Comparison of ENCODE assay signal across 24 mouse cellular contexts in the genomic region with DNA sequence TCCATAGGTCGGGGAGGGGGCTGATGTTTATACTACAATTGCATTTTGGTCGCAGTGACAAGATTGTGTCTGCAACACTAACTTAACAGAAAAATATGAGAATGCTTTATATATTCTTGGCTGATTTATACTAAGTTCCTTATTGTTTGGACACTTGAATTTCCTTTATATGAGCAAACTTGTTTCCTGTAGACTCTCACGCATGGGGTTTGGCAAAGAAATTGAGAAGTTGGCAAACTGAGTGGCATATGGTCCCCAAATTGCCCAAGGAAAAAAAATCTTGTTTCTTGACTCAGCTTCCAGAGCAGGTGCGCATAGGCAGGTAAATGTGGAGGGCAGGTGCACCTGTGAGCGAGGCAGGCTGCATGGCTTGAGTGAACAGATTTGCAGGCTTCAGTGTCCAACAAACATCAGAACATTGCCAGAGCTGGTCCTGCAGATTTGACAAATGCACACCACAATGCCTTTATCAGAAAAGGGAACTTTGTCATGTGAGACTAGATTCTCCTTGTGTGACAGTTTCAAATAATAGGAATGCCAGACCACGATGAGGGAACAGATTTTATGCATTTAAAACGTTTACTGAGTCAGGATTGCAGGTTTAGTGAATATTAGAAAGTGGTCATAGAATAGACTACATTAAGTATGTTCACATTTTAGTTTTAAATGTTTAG.
A peak's percentile ranks its signal among the peaks of the same experiment; 100 is the strongest.
DNase-seq lines count a peak whose midpoint lies in the region; ATAC-seq and TF ChIP-seq lines count a peak whose summit lies in the region.
"Had no signal": no experiment of that assay in that cellular context is flagged by ENCODE, and none has a peak within 500 bp of the region (broad histone marks: within the 10 kb centered on the region; RNA-seq: fewer than 3 reads in every experiment).

No protein-coding gene starts in this region.

- H3K4me3 ChIP-seq in hindbrain, postnatal 0 days (ENCODE audit: low read length) = no peak overlapping the region
- H3K4me3 ChIP-seq in hindbrain, embryonic 11.5 days (ENCODE audit: low read depth, low read length) = no peak overlapping the region
- H3K4me3 ChIP-seq in macrophage (ENCODE audit: inconsistent target) = no peak overlapping the region
- no peak overlapping the region for H3K4me3 ChIP-seq in intestine, embryonic 15.5 days (replicated peaks)
- H3K4me3 ChIP-seq: forebrain, embryonic 10.5 days; forebrain, embryonic 13.5 days; heart, adult 2 months; heart, embryonic 10.5 days; heart, embryonic 13.5 days; hindbrain, embryonic 13.5 days had no signal

- no peak for TF ChIP-seq CTCF in hindbrain, postnatal 0 days (IDR thresholded peaks at IDR 0.05; ENCODE audit: low read depth)

- ATAC-seq in hindbrain, postnatal 0 days = no peak
- no peak for ATAC-seq in hindbrain, embryonic 11.5 days (ENCODE audit: low FRiP score)
- no peak for ATAC-seq in intestine, embryonic 15.5 days
- ATAC-seq: activated CD4-positive, CD25-positive, alpha-beta regulatory T cell, adult 4 months; forebrain, embryonic 13.5 days; hindbrain, embryonic 16.5 days; inflammation-experienced regulatory T-cells, adult 6 months; intestine, postnatal 0 days had no signal

- H3K79me2 ChIP-seq in macrophage (ENCODE audit: inconsistent target) = no peaks in the 10 kb centered on the region

- H3K27me3 ChIP-seq in hindbrain, postnatal 0 days (ENCODE audit: insufficient read depth, low read length) = no peaks in the 10 kb centered on the region
- H3K27me3 ChIP-seq in hindbrain, embryonic 11.5 days (ENCODE audit: control insufficient read depth, insufficient read depth, low read length) = no peaks in the 10 kb centered on the region
- H3K27me3 ChIP-seq in intestine, embryonic 15.5 days (replicated peaks) = no peaks in the 10 kb centered on the region
- H3K27me3 ChIP-seq: forebrain, embryonic 13.5 days; heart, embryonic 13.5 days; hindbrain, embryonic 13.5 days had no signal

- H3K9me3 ChIP-seq in hindbrain, postnatal 0 days (ENCODE audit: low read length) = no peaks in the 10 kb centered on the region
- H3K9me3 ChIP-seq in hindbrain, embryonic 11.5 days (ENCODE audit: control insufficient read depth, low read length) = no peaks in the 10 kb centered on the region
- no peaks in the 10 kb centered on the region for H3K9me3 ChIP-seq in intestine, embryonic 15.5 days
- H3K9me3 ChIP-seq: forebrain, embryonic 10.5 days; forebrain, embryonic 13.5 days; heart, embryonic 10.5 days; heart, embryonic 13.5 days; hindbrain, embryonic 13.5 days had no signal

- no peak overlapping the region for H3K4me2 ChIP-seq in hindbrain, postnatal 0 days (ENCODE audit: low read depth, low read length)
- H3K4me2 ChIP-seq in hindbrain, embryonic 11.5 days (replicated peaks; ENCODE audit: low read depth, low read length) = no peak overlapping the region
- H3K4me2 ChIP-seq in intestine, embryonic 15.5 days (replicated peaks) = no peak overlapping the region
- H3K4me2 ChIP-seq: forebrain, embryonic 13.5 days; heart, embryonic 13.5 days; hindbrain, embryonic 13.5 days had no signal

- H3K9ac ChIP-seq in hindbrain, postnatal 0 days (replicated peaks; ENCODE audit: low read length) = no peak overlapping the region
- H3K9ac ChIP-seq in hindbrain, embryonic 11.5 days (ENCODE audit: low read depth, low read length) = no peak overlapping the region
- H3K9ac ChIP-seq in intestine, embryonic 15.5 days = no peak overlapping the region
- H3K9ac ChIP-seq: forebrain, embryonic 13.5 days; heart, embryonic 13.5 days; hindbrain, embryonic 13.5 days had no signal

- H3K27ac ChIP-seq in hindbrain, postnatal 0 days = no peak overlapping the region
- no peak overlapping the region for H3K27ac ChIP-seq in hindbrain, embryonic 11.5 days (ENCODE audit: low read depth, low read length)
- peak overlapping the region; percentile 47 for H3K27ac ChIP-seq in macrophage
- H3K27ac ChIP-seq in intestine, embryonic 15.5 days = no peak overlapping the region
- H3K27ac ChIP-seq: forebrain, embryonic 10.5 days; forebrain, embryonic 13.5 days; heart, adult 2 months; heart, embryonic 10.5 days; heart, embryonic 13.5 days; hindbrain, embryonic 13.5 days had no signal

- no peaks in the 10 kb centered on the region for H3K36me3 ChIP-seq in hindbrain, postnatal 0 days (ENCODE audit: insufficient read depth, low read length)
- H3K36me3 ChIP-seq in hindbrain, embryonic 11.5 days (ENCODE audit: control insufficient read depth, insufficient read depth, low read length) = no peaks in the 10 kb centered on the region
- H3K36me3 ChIP-seq in macrophage (ENCODE audit: inconsistent target) = no peaks in the 10 kb centered on the region
- no peaks in the 10 kb centered on the region for H3K36me3 ChIP-seq in intestine, embryonic 15.5 days
- H3K36me3 ChIP-seq: forebrain, embryonic 10.5 days; heart, embryonic 10.5 days; heart, embryonic 13.5 days; hindbrain, embryonic 13.5 days had no signal

- peak; percentile 24 to 32 for DNase-seq in cerebellum, postnatal 10 days
- no peak for DNase-seq in cerebellum, adult 11 months
- DNase-seq in hindbrain, postnatal 0 days (ENCODE audit: low spot score) = peak; percentile 6
- DNase-seq in hindbrain, embryonic 11.5 days (ENCODE audit: low spot score) = no peak
- DNase-seq: adrenal gland, adult 8-10 months; adrenal gland, postnatal 25 days; cerebellum, adult 18-20 months; cerebellum, adult 9-11 months; gastrocnemius, postnatal 25 days; heart, adult 2 months; heart, postnatal 14 days; heart, postnatal 4 days; kidney, adult 2 months had no signal

- 65% methylated on average over 7 of the region's 7 CpGs for WGBS in hindbrain, postnatal 0 days
- 74% methylated on average over 7 of the region's 7 CpGs for WGBS in hindbrain, embryonic 11.5 days
- 24% methylated on average over 7 of the region's 7 CpGs for WGBS in macrophage (ENCODE audit: missing documents)
- 63% methylated on average over 7 of the region's 7 CpGs for WGBS in intestine, embryonic 15.5 days

- no peaks in the 10 kb centered on the region for H3K4me1 ChIP-seq in hindbrain, postnatal 0 days (ENCODE audit: insufficient read depth, low read length)
- no peaks in the 10 kb centered on the region for H3K4me1 ChIP-seq in hindbrain, embryonic 11.5 days (replicated peaks; ENCODE audit: control insufficient read depth, insufficient read depth, low read length)
- H3K4me1 ChIP-seq in intestine, embryonic 15.5 days (replicated peaks) = no peaks in the 10 kb centered on the region
- H3K4me1 ChIP-seq: forebrain, embryonic 10.5 days; forebrain, embryonic 13.5 days; heart, embryonic 10.5 days; heart, embryonic 13.5 days; hindbrain, embryonic 13.5 days had no signal

Comparison
In these comparisons a context has a peak if more than half of its experiments do, and no peak if none do; other contexts are left out.
1. DNase-seq: peak in cerebellum, postnatal 10 days (2 of 2) and hindbrain, postnatal 0 days (single experiment); none in cerebellum, adult 11 months (single experiment) and hindbrain, embryonic 11.5 days (single experiment).